Mouse (Mus musculus) small intestine, adult 2 months (tissue): Measurements from ENCODE around the gene Bzw2. TPM values are rescaled to one million over a fixed set of nuclear protein-coding genes. Genes with fewer than 3 reads are reported as not detected.

Source experiments
- H3K27ac ChIP-seq: fragments of 200-500 bp; 2 replicates; pipeline ENCODE4 v1.5.1; 2012; ENCODE audit warnings: low read depth, low read length, control low read depth, inconsistent platforms; ENCODE audit not compliant: insufficient read depth
- H3K27me3 ChIP-seq: fragments of 200-500 bp; 2 replicates; pipeline ENCODE4 v1.6.1; 2012; ENCODE audit warnings: mild to moderate bottlenecking, moderate library complexity, low read length, inconsistent platforms; ENCODE audit not compliant: control insufficient read depth, insufficient read depth
- H3K36me3 ChIP-seq: fragments of 200-500 bp; 2 replicates; pipeline ENCODE4 v1.6.1; 2012; ENCODE audit warnings: mild to moderate bottlenecking, low read length, control low read depth, inconsistent platforms; ENCODE audit not compliant: control insufficient read depth, insufficient read depth
- H3K4me1 ChIP-seq: fragments of 200-500 bp; 2 replicates; pipeline ENCODE4 v1.6.1; 2012; ENCODE audit warnings: low read length, inconsistent platforms, mixed read lengths; ENCODE audit not compliant: control insufficient read depth, insufficient read depth, insufficient read length
- H3K4me3 ChIP-seq: fragments of 200-500 bp; 2 replicates; pipeline ENCODE4 v1.5.1; 2012; ENCODE audit warnings: low read depth, mild to moderate bottlenecking, control low read depth, inconsistent platforms, low read length, moderate library complexity
- CTCF ChIP-seq: fragments of 200-500 bp; IDR thresholded peaks from 2 replicates; pipeline ENCODE4 v1.5.1; 2012; ENCODE audit warnings: low read depth, mild to moderate bottlenecking, control low read depth, inconsistent platforms, low read length, moderate library complexity, mixed read lengths; ENCODE audit not compliant: insufficient replicate concordance, insufficient read length; ENCODE audit errors: extremely low read depth
- POLR2A ChIP-seq: fragments of 200-500 bp; IDR thresholded peaks from 2 replicates; pipeline ENCODE4 v1.6.1; 2012; ENCODE audit warnings: low read depth, mild to moderate bottlenecking, control low read depth, inconsistent platforms, low read length, moderate library complexity
- WGBS: fragments of 180-500 bp; shearing (Covaris S2); methylation state at CpG from one replicate; pipeline ENCODE4 v1.1.7; 2018; 5-methylcytosine and 5-hydroxymethylcytosine counted together
- polyA plus RNA-seq: library from polyadenylated mRNA; depleted of rRNA; stranded (reverse); fragments of >200 nt; gene quantifications from 2 replicates; pipeline ENCODE4 v1.2.3, GENCODE M21; 2012

The Bzw2 gene
- polyA plus RNA-seq, 1 experiment = 4.8 TPM

GRCm38 (mm10) chr12:36093081-36093670 is 64.7 kb downstream of the Bzw2 start:
- WGBS = 84% methylated on average over 8 of the region's 8 CpGs
- Histone ChIP-seq H3K36me3 (peaks cover 15% of the 10 kb centered on the region), H3K27me3 (no peaks in the 10 kb centered on the region), H3K27ac (no peak overlapping the region), H3K4me1 (no peaks in the 10 kb centered on the region), H3K4me3 (no peak overlapping the region)
- TF ChIP-seq POLR2A (no peak), CTCF (no peak)

GRCm38 (mm10) chr12:36091964-36092363 is 65.9 kb downstream of the Bzw2 start:
- Histone ChIP-seq H3K4me3 (no peak overlapping the region), H3K4me1 (no peaks in the 10 kb centered on the region), H3K27me3 (no peaks in the 10 kb centered on the region), H3K36me3 (peaks cover 15% of the 10 kb centered on the region), H3K27ac (no peak overlapping the region)
- WGBS = 91% methylated on average over 10 of the region's 10 CpGs
- TF ChIP-seq CTCF = no peak

GRCm38 (mm10) chr12:36089221-36089620 is 68.7 kb downstream of the Bzw2 start:
- 17% methylated on average over 6 of the region's 6 CpGs for WGBS
- no peaks in the 10 kb centered on the region for H3K4me1 ChIP-seq
- no peak for TF ChIP-seq POLR2A
- no peak for TF ChIP-seq CTCF
- no peaks in the 10 kb centered on the region for H3K27me3 ChIP-seq
- H3K36me3 ChIP-seq = peaks cover 15% of the 10 kb centered on the region
- no peak overlapping the region for H3K4me3 ChIP-seq
- H3K27ac ChIP-seq = no peak overlapping the region

- Histone ChIP-seq H3K27ac (no peak overlapping the region), H3K4me3 (no peak overlapping the region), H3K27me3 (no peaks in the 10 kb centered on the region), H3K36me3 (peaks cover 15% of the 10 kb centered on the region), H3K4me1 (no peaks in the 10 kb centered on the region)
- TF ChIP-seq CTCF (no peak), POLR2A (no peak)
- WGBS = 52% methylated on average over 1 of the region's 1 CpGs
These were observed 69.1 kb downstream of the Bzw2 start for GRCm38 (mm10) chr12:36088804-36089203.

- Histone ChIP-seq H3K27ac (no peak overlapping the region), H3K27me3 (no peaks in the 10 kb centered on the region), H3K4me3 (no peak overlapping the region), H3K4me1 (no peaks in the 10 kb centered on the region), H3K36me3 (no peaks in the 10 kb centered on the region)
- WGBS = 88% methylated on average over 2 of the region's 2 CpGs
- TF ChIP-seq POLR2A = no peak
- no peak for TF ChIP-seq CTCF
These were observed 72.5 kb downstream of the Bzw2 start for GRCm38 (mm10) chr12:36085380-36085779.

- Histone ChIP-seq H3K36me3 (no peaks in the 10 kb centered on the region), H3K27ac (no peak overlapping the region), H3K4me3 (no peak overlapping the region), H3K4me1 (no peaks in the 10 kb centered on the region), H3K27me3 (no peaks in the 10 kb centered on the region)
- TF ChIP-seq POLR2A (no peak), CTCF (no peak)
- 50% methylated on average over 4 of the region's 4 CpGs for WGBS
These were observed 79.6 kb downstream of the Bzw2 start for GRCm38 (mm10) chr12:36078101-36078899.

- Histone ChIP-seq H3K27ac (no peak overlapping the region), H3K4me3 (no peak overlapping the region), H3K27me3 (no peaks in the 10 kb centered on the region), H3K36me3 (no peaks in the 10 kb centered on the region), H3K4me1 (no peaks in the 10 kb centered on the region)
- TF ChIP-seq CTCF (no peak), POLR2A (no peak)
- 59% methylated on average over 5 of the region's 5 CpGs for WGBS
These were observed 85.0 kb downstream of the Bzw2 start for GRCm38 (mm10) chr12:36072860-36073259.

- H3K4me1 ChIP-seq = no peaks in the 10 kb centered on the region
- no peak overlapping the region for H3K4me3 ChIP-seq
- WGBS = 88% methylated on average over 4 of the region's 4 CpGs
- no peaks in the 10 kb centered on the region for H3K36me3 ChIP-seq
- H3K27me3 ChIP-seq = no peaks in the 10 kb centered on the region
- no peak overlapping the region for H3K27ac ChIP-seq
- TF ChIP-seq CTCF (no peak), POLR2A (no peak)
These were observed 87.6 kb downstream of the Bzw2 start for GRCm38 (mm10) chr12:36070231-36070630.
